Mouse (Mus musculus) embryo, embryonic 10 days (tissue): ENCODE measurements around the gene Gm11034.
A peak's percentile ranks its signal among the peaks of the same experiment; 100 is the strongest.

Source experiments
- DNase-seq: peaks from one replicate; pipeline ENCODE4 v3.0.0-alpha.2; 2015; ENCODE audit warnings: low spot score

Gene Gm11034

DNA sequence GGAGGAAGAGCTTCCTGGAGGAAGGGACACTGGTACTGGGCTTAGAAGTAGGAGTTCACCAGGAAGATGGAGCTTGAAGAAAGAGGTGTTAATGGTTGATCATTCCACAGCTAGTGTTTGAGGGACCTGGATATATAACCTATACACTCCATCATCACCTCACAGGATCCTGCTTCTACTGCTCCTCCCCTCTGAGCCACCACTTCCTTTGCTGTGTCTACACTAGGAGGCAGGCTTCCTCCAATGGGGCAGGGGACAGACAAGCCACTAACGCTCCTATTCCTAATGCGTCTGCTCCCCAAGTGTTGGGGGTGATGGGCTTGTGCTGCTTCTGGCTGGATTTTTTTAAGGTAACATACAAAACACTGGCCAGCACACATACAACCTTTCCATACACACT, 2.7 kb downstream of the Gm11034 start:
- DNase-seq: no peak

DNA sequence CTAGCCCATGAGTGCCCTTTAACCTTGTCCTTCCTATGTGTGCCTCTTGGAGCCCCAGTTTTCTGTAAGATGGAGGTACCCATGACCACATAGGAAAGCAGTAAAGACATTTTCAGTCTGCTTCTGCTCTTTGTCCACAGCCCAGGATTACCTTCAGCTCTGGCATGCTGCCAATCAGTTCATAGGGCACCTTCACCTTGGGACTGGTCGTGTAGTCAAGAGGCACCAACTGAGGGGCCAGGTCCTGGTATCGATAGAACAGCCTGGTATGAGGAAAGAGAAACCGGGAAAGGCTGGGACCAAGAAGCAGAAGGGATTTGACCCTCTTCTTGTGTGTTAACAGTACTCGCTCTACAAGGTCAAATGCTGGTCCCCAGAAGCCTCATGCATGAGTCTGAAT, 3.2 kb downstream of the Gm11034 start:
- no peak for DNase-seq

DNA sequence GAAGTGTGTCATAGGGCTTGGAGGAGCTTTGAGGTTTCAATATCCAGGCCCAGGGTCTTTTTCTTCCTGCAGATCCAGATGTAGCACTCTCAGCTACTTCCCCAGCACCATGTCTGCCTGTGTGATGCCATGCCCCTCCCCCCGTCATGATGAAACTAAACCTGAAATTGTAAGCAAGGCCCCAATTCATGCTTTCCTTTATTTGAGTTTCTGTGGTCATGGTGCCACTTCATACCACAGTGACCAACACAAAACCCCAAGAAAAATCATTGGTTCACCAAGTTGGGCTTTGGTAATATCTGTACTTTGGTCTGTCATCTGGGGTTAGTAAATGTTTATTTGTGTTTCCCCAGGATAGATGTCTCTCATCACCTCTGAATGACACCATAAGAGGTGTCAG, 4.9 kb downstream of the Gm11034 start:
- no peak for DNase-seq

DNA sequence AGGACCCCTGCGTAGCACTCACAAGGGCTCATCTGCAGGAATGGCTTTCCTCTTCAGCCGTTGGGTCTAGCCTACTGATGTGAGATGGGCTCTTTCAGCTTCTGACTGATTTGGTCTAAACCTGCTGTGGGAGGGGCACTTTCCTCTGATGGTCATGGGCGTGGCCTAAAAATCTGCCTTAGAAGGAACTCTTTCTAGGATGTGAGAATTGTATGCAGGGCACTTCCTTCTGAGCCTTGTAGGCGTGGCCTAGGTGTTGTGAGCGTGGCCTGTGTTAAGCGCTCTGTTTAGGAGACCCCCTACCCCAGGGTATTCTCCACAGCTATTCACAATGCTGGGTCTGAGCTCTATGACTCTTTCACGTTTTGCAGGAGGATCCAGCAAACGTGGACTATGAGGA, 15.4 kb downstream of the Gm11034 start:
- no peak for DNase-seq

DNA sequence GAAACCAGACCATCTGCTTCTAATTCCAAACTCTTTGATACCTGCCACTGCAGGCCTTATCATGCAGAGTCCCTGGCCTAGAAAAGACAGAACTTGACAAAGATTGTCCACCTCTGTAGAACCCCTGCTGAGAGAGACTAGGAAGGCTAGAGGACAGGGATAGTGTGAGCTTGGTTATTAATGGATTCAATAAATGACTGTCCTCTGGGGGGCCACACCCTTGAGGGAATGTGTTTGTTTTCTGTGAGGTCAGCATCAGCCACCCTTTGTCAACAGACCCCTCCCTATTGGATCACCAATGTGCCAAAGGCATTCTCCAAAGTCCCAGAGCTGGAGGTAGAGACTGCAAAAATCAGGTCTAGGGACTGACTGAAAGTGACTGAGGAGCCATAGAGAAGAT, 21.4 kb downstream of the Gm11034 start:
- no peak for DNase-seq

DNA sequence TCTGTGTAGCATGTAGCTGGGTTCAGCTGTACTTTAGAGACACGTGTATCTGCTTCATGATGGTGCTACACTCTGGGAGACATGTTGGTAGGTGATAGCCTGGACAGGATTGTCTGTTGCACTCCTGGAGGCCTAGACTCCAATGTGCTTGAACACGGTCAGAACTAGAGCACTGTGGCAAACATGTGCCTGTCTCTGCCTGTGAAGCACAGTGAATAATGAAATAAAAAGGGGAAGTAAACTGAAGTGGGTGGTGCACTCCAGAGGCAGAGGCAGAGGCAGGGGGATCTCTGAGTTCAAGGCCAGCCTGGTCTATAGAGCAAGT, 23.3 kb downstream of the Gm11034 start:
- DNase-seq: no peak

DNA sequence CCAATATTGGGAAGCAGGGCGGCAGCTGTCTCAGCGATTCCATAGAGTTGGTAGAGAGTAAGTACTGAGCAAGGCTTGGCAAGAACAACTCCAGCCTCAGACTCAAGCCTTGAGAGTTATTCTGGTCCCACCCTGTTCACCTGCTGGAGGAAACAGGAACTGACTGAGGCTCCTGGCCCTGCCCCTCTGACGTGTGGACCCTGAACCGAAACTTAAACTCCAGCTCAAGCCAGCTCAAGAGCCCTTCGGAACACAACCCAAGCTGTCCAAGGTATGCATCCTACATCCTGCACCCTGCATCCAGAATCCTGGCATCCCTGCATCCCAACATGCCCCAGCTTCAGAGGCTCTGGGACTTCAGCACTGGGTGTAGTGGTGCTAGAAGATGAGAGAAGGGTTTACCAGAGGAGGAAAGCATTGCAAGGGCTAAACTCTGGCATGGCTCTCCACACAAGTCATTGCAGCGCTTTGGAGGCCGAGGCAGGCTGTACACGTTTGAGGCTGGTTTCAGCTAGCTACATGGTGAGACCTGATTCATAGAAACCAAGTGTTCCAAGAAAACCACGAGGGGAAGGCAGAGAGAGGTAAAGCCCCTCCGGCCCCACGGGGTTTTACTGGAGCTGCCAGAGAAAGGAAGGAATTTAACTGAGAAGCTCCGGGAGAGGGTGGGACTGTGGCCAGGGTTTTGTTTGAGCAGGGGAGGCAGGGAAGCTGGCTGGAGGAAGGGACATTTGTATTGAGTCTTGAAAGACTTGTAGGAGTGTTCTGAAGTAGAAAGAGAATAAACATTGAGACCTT, 23.8 kb downstream of the Gm11034 start, which contains the start of gene Hsh2d:
Hsh2d (plus strand) TSS at position 222 of the 798 bp plus-strand sequence.
- DNase-seq: no peak

DNA sequence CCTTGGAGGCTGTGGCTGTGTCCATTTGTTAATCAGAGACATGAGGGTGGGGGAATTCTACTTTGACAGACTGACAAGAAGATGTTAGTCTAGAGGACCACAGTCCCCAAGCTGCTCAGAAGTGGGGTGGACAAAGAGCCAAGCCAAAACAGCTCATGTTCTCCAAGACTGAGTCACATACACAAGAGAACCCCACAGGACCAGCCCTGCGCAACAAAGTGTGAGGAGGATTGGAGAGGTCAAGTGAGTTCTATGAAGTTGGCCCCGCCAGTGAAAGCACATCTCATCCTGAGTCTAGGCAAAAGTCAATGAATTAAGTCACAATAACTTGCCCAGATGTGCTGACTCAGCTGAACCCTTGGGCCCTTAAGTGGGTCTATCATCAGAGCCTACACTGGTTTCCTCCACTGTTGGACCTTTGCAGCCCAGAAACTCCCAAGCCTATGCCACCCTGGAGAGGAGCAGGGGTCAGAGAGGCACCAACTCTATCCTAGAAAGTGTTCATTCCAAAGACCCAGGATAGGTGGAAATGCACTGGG, 25.6 kb downstream of the Gm11034 start:
- no peak for DNase-seq

DNA sequence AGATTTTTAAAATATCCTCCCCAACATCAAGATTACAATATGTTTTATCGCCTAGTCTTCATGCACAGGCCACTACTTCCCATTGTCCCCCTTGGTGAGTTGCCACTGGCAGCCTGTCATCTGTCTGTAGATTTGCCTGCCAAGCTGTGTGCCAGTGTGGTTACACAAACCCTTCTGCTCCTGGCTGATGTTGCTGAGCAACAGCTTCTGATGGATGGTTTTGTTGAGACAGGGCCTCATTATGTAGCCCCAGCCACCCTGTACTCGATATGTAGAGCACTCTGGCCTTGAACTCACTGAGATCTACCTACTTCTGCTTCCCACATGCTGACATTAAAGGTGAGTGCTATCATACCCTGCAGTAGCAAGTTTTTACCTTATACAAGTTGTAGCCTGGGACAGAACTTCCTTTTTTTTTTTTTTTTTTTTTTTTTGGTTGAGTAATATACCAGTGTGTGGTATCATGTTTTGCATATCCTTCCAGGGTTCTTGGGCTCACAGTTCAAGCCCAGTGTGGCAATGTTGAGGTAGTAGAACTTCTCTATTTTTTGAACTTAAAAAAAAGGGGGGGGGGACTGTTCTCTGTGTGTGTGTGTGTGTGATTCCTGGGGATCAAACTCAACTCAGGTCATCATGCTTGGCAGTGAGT, 29.8 kb downstream of the Gm11034 start:
- no peak for DNase-seq

DNA sequence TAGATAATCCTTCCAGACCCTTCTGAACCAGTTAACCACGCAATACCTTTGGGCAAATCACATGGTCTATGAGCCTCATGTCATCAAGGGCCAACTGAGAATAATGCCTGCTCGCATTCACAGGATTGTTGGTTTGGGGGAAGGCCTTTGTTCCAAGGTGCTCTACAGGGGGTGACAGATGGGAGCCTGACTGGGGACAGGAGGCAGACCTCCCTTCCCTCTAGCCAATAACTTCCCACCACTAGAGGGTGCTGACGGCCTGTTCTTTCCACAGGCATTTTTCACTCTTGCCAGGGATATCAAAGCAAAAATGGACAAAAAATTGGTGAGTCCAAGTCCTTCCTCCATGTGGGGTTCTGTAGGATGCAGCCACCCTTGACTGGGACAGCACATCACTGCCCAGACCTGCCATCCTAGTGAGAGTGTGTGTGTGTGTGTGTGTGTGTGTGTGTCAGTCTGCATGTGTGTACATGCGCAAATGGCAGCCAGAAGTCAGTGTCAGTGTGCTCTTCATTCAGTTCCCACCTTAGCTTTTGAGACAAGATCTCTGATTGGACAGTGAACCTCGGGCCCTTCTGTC, 36.0 kb downstream of the Gm11034 start:
- DNase-seq: peak; percentile 71

DNA sequence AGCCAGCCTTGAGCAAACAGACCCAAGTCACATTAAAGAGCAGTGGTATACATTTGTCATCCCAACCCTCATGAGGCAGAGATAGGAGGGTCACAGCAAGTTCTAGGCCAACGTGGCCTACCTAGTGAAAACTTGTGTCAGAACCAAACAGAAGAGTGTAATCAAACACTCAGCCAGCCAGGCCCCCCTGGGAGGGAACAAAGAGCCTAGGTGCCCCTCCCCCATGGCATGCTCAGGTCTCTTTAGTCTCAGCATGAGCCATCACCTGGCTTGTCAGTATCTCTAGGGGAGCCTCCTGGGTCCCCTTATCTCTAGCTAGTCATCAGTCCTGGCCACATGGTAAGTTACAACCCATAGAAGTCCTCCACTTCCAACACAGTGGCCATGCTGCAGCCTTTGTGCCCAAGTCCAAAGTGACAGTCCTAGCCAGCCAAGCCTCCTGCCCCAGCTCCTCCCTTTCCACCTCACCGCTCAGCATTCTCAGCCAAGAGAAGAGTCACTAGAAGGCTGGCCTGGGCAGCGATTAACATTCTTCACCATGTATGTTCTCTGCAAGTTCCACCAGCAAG, 43.7 kb downstream of the Gm11034 start:
- no peak for DNase-seq

DNA sequence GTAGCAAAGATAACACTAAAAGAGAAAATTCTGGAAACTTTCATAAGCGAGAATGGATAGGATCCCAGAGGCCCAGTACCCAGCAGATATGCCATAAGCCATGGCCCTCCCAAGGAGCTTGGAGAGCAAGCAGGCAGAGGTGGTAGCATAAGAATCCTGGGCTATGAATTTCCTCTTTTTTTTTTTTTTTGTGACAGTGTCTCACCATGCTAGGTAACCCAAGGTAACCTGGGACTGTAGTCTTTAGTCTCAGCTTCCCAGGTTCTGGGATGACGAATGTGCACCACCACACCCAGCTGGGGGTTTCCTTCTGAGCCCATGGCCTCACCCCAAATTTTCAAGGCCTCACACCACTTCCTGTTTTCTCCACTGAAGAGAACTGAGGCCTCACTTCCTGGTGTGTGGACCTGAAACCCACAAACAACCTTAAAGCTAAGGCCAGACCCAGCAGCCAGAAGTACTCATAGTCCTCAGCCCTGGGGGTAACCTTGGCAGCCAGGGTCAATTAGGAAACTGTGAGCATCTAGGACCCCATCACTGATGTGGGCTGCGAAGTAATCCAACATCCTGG, 44.3 kb downstream of the Gm11034 start:
- DNase-seq: no peak
